Mouse (Mus musculus): Measurements from ENCODE around the gene Erich6b.

Erich6b gene

DNA sequence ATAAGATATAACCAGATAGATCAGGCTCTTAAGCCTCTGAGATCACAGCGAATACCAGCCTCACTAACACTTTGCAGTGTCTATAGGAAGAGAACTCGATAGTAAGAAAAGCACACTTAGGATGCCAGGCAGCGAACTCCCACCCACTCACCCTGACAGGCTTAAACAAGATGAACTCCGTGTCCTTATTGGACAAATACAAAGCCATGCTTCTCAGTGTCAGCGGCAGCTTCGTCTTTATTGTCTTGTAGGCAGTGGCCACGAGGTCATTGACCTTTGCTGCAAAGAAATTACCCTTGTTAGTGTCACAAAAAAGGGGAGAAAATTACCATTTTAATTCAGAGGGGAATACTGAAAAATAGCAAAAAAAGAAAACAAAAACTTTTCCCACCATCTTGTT lies 65.7 kb downstream of the Erich6b start:
- no peak for DNase-seq (ENCODE audit: low spot score)

DNA sequence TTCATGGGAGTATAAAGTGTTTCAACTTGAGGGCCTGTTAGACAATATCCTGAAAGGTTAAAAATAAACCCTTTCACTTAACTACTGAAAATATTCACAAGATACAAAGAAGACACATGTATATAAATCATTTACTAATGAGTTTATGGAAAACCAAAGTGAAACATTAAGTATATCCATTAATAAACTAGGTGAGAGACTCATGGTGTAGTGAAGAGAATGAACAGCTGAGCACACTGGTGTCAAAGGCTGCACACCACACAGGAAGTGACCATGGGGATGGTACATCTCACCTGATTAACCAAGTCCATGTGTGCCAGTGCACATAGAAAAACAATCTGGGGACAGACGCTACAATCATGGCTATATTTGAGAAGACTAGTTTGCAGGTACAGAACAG lies 66.9 kb downstream of the Erich6b start:
- no peak for DNase-seq (ENCODE audit: low spot score)

DNA sequence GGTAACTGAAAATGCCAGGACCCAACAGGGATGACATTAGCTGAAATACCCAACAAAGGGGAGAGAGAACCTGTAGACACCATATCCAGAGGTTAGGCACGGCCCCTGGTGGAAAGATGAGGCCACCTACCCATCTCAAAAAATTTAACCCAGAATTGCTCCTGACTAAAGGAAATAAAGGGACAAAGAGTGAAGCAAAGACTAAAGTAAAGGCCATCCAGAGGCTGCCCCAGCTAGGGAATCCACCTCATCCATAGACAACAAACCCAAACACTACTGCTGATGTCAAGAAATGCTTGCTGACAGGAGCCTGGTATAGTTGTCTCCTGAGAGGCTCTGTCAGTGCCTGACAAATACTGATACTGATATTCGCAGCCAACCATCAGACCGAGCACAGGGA lies 69.7 kb downstream of the Erich6b start:
- DNase-seq (ENCODE audit: low spot score): no peak

DNA sequence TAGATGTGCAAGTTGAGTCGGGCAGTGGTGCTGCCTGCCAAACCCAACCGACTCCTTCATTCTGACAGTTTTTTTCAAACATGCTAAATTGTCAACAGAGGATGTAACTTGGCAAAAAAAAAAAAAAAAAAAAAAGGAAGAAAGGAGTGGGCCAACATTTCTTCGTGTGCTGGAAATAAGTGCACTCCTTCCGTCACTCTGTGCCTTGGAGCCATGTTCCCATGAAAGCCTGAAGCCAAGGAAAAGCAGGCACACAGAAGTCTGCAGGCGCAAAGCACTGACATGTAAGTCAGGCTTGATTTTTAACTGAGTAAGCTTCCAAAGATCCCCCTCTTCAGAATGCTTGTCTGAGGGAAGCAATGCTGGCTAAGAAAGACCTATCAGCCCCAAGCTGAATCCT lies 70.6 kb downstream of the Erich6b start:
- no peak for DNase-seq (ENCODE audit: low spot score)

DNA sequence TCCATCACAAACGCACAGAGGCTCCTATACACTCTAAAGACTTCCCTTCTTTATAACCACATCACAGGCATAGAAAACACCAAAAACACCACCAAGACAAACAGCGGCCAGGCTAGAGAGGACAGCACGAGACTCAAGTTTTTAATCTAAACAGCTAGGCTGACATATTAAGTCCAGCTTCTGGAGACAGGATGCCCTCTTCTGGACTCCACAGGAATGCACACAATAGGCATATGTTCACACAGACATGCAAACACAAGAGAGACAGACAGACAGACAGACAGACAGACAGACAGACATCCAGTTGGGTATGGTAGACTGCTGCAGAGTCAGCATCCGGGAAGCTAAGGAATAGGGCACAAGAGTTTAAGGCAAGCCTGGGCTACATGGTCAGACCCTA lies 71.6 kb downstream of the Erich6b start:
- no peak for DNase-seq (ENCODE audit: low spot score)

DNA sequence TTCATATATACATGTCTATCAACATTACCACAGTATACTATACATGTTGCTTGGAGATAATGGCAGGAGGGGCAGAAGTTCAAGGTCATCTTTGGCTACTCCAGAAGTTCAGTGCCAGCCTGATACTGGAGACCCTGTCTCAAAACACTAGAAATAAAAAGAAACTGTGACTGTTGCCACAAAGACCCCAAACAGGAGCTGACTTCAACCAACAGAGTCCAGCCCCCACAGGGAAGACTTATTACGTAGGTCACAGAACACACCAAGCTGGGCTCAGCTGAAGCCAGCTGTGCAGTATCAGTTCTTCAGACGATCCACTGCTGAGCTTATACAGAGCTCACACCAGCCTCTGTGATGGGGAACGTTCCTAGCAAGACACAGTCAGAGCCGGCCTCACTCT lies 74.4 kb downstream of the Erich6b start:
- no peak for DNase-seq (ENCODE audit: low spot score)
